9 mouse cellular contexts compared by ENCODE assay signal in genomic region chr3:138442203-138442602, GRCm38 (mm10). TPM values are rescaled to one million over a fixed set of nuclear protein-coding genes. Genes with fewer than 3 reads are reported as not detected.
A peak's percentile ranks its signal among the peaks of the same experiment; 100 is the strongest.
DNase-seq lines count a peak whose midpoint lies in the region; ATAC-seq and TF ChIP-seq lines count a peak whose summit lies in the region.
"Had no signal": no experiment of that assay in that cellular context is flagged by ENCODE, and none has a peak within 500 bp of the region (broad histone marks: within the 10 kb centered on the region; RNA-seq: fewer than 3 reads in every experiment).

No protein-coding gene starts in this region.

- no peak for DNase-seq in kidney, adult 8-10 months
- DNase-seq in left cerebral cortex, adult 8-10 months (ENCODE audit: low spot score in 2 of 2) = no peak
- no peak for DNase-seq in gastrocnemius, postnatal 14 days
- DNase-seq in spleen, adult 18-20 months = no peak

- peaks cover 11% of the 10 kb centered on the region for H3K79me2 ChIP-seq in myocyte (ENCODE audit: control insufficient read depth, insufficient read depth)

- peaks cover 12% of the 10 kb centered on the region; the same call in 1 of the 2 replicates for H3K36me3 ChIP-seq in kidney, embryonic 16.5 days (ENCODE audit: insufficient read depth, low read length)
- H3K36me3 ChIP-seq in intestine, embryonic 15.5 days = no peaks in the 10 kb centered on the region
- peaks cover 6% of the 10 kb centered on the region for H3K36me3 ChIP-seq in myocyte (ENCODE audit: control insufficient read depth, insufficient read depth)

- H3K4me3 ChIP-seq in kidney, embryonic 16.5 days (ENCODE audit: low read length) = peak overlapping the region; percentile 66
- H3K4me3 ChIP-seq in cortical plate, adult 2 months (ENCODE audit: insufficient read depth, low read length) = peak overlapping the region; percentile 56
- peak overlapping the region; percentile 82 for H3K4me3 ChIP-seq in intestine, embryonic 15.5 days (replicated peaks)
- peak overlapping the region; percentile 66 for H3K4me3 ChIP-seq in myocyte

- intact Hi-C loops in gastrocnemius, postnatal 14 days (cut with DNase I; ENCODE audit: low total_unique reads) = no loop called here

- no peak for TF ChIP-seq POLR2A in cortical plate, adult 2 months (IDR thresholded peaks at IDR 0.05; ENCODE audit: extremely low read depth, insufficient read depth, low read length)
- no peak for TF ChIP-seq POLR2A in myocyte (IDR thresholded peaks at IDR 0.05; ENCODE audit: insufficient read length, low read depth)

- peak overlapping the region; percentile 66 for H3K9ac ChIP-seq in kidney, embryonic 16.5 days (replicated peaks; ENCODE audit: low read length)
- H3K9ac ChIP-seq in intestine, embryonic 15.5 days = peak overlapping the region; percentile 96

- no peak for TF ChIP-seq CTCF in cortical plate, adult 2 months (IDR thresholded peaks at IDR 0.05; ENCODE audit: extremely low read depth, insufficient read depth, low read length)

- no peaks in the 10 kb centered on the region for H3K27me3 ChIP-seq in kidney, embryonic 16.5 days (ENCODE audit: insufficient read depth, low read length)
- H3K27me3 ChIP-seq in intestine, embryonic 15.5 days (replicated peaks) = no peaks in the 10 kb centered on the region
- H3K27me3 ChIP-seq in myocyte (ENCODE audit: control insufficient read depth, insufficient read depth, insufficient read length) = no peaks in the 10 kb centered on the region

- H3K9me3 ChIP-seq in kidney, embryonic 16.5 days (ENCODE audit: low read length) = no peaks in the 10 kb centered on the region
- no peaks in the 10 kb centered on the region for H3K9me3 ChIP-seq in intestine, embryonic 15.5 days

- H3ac ChIP-seq in myocyte (ENCODE audit: control insufficient read depth, insufficient read length) = peak overlapping the region; percentile 94

- under 1% methylated on average over 9 of the region's 9 CpGs for WGBS in kidney, embryonic 16.5 days
- 3% methylated on average over 9 of the region's 9 CpGs for WGBS in intestine, embryonic 15.5 days

- H3K27ac ChIP-seq in kidney, embryonic 16.5 days (ENCODE audit: low read length) = peak overlapping the region; percentile 82
- no peak overlapping the region for H3K27ac ChIP-seq in cortical plate, adult 2 months (ENCODE audit: insufficient read depth, low read length)
- H3K27ac ChIP-seq in intestine, embryonic 15.5 days = peak overlapping the region; percentile 83

- peak; percentile 1; the same call in 1 of the 2 replicates for ATAC-seq in kidney, embryonic 16.5 days (ENCODE audit: low FRiP score, low TSS enrichment)
- ATAC-seq in intestine, embryonic 15.5 days = no peak

- H3K4me1 ChIP-seq in kidney, embryonic 16.5 days (ENCODE audit: insufficient read depth, low read length) = peaks cover 12% of the 10 kb centered on the region
- peaks cover 3% of the 10 kb centered on the region; the same call in 1 of the 2 replicates for H3K4me1 ChIP-seq in cortical plate, adult 2 months (ENCODE audit: control insufficient read depth, insufficient read depth, low read length)
- H3K4me1 ChIP-seq in intestine, embryonic 15.5 days (replicated peaks) = peaks cover 8% of the 10 kb centered on the region

- H3K4me2 ChIP-seq in kidney, embryonic 16.5 days (replicated peaks; ENCODE audit: low read depth, low read length) = peak overlapping the region; percentile 79
- peak overlapping the region; percentile 92 for H3K4me2 ChIP-seq in intestine, embryonic 15.5 days (replicated peaks)
- peak overlapping the region; percentile 99 for H3K4me2 ChIP-seq in myocyte (ENCODE audit: low read depth)

TF ChIP-seq in myocyte, 11 proteins besides CTCF, POLR2A, EP300 and RAD21:
- TF ChIP-seq MYOG (IDR thresholded peaks at IDR 0.05; ENCODE audit: control insufficient read depth in 1 of 3, insufficient read depth in 1 of 3, insufficient read length in 2 of 3, low read depth in 2 of 3) (no peak), E2F4 (IDR thresholded peaks at IDR 0.05; ENCODE audit: insufficient read depth) (no peak), USF1 (IDR thresholded peaks at IDR 0.05; ENCODE audit: low read depth) (no peak), MYOD1 (IDR thresholded peaks at IDR 0.05; ENCODE audit: control insufficient read depth in 1 of 3, insufficient read length in 2 of 3, low read depth in 2 of 3) (no peak), REST (IDR thresholded peaks at IDR 0.05; ENCODE audit: insufficient read depth, insufficient read length) (no peak), TCF3 (IDR thresholded peaks at IDR 0.05; ENCODE audit: insufficient read length, low read depth) (no peak), SRF (IDR thresholded peaks at IDR 0.05; ENCODE audit: control insufficient read depth, insufficient read length, low read depth) (no peak), CEBPB (IDR thresholded peaks at IDR 0.05; ENCODE audit: insufficient read depth, poor library complexity, severe bottlenecking) (no peak), POLR2AphosphoS2 (IDR thresholded peaks at IDR 0.05; ENCODE audit: insufficient read length, low read depth) (no peak), TCF12 (IDR thresholded peaks at IDR 0.05; ENCODE audit: insufficient read depth, poor library complexity, severe bottlenecking) (no peak), MAX (IDR thresholded peaks at IDR 0.05; ENCODE audit: low read depth) (no peak)

RNA-seq across cellular contexts. Expression of gene Adh5, which starts 0.7 kb away (rescaled TPM):
- polyA plus RNA-seq in kidney, embryonic 16.5 days (2015; fragmentation: Nextera tagmentation; extraction: Ambion mirVana) = 258 and 276 TPM in 2 replicates
- polyA plus RNA-seq in cortical plate, adult 2 months (2012; rRNA removed) = 64.2 and 64.3 TPM in 2 replicates
- 215 and 222 TPM in 2 replicates for polyA plus RNA-seq in intestine, embryonic 15.5 days (2015; fragmentation: Nextera tagmentation; extraction: Ambion mirVana)
- polyA plus RNA-seq in myocyte (2012; fragmentation: generic; extraction: Trizol) = 79.7 TPM
- 10 to 100 TPM; 63.2 to 73.5 (median 70.0) TPM for total RNA-seq in left cerebral cortex, adult 8-10 months (2022)
- total RNA-seq in gastrocnemius, postnatal 14 days (2021) = 10 to 100 TPM; 65.5 to 69.2 TPM

RNA-seq across cellular contexts. Expression of gene Adh4, which starts 26.9 kb away (rescaled TPM):
- not detected in 2 replicates for polyA plus RNA-seq in kidney, embryonic 16.5 days (2015; fragmentation: Nextera tagmentation; extraction: Ambion mirVana)
- polyA plus RNA-seq in cortical plate, adult 2 months (2012; rRNA removed) = not detected in 2 replicates
- polyA plus RNA-seq in intestine, embryonic 15.5 days (2015; fragmentation: Nextera tagmentation; extraction: Ambion mirVana) = 0.13 and 0.31 TPM in 2 replicates
- not detected for polyA plus RNA-seq in myocyte (2012; fragmentation: generic; extraction: Trizol)
- total RNA-seq in left cerebral cortex, adult 8-10 months (2022) = not detected
- total RNA-seq in gastrocnemius, postnatal 14 days (2021) = not detected
- total RNA-seq: layer of hippocampus, postnatal 25 days had no signal

RNA-seq across cellular contexts. Expression of gene Metap1, which starts 47.1 kb away (rescaled TPM):
- 50.7 and 52.1 TPM in 2 replicates for polyA plus RNA-seq in kidney, embryonic 16.5 days (2015; fragmentation: Nextera tagmentation; extraction: Ambion mirVana)
- 43.0 and 43.7 TPM in 2 replicates for polyA plus RNA-seq in cortical plate, adult 2 months (2012; rRNA removed)
- polyA plus RNA-seq in intestine, embryonic 15.5 days (2015; fragmentation: Nextera tagmentation; extraction: Ambion mirVana) = 48.0 and 48.4 TPM in 2 replicates
- 29.0 TPM for polyA plus RNA-seq in myocyte (2012; fragmentation: generic; extraction: Trizol)
- total RNA-seq in left cerebral cortex, adult 8-10 months (2022) = 10 to 100 TPM; 36.4 to 41.4 (median 37.1) TPM
- 10 to 100 TPM; 43.5 to 44.8 TPM for total RNA-seq in gastrocnemius, postnatal 14 days (2021)
